Mouse (Mus musculus): Measurements from ENCODE around the gene Prkar1b.

DNA sequence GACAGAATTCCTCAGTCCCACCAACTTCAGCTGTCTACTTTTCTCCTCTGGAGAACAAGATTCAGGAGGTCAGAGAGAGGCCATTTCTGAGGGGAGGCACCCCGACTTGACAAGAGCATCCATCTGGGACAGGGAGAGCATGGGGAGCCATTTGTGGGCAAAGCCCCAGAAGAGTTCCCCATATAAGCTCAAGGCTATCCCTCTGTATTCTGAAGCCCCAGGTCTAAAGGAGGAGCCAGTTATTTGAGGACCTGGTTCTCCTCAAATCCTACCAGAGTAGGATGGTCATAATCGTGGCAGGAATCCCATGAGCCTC lies 30.9 kb downstream of the Prkar1b start:
- TF ChIP-seq GATA1 (IDR thresholded peaks at IDR 0.05; ENCODE audit: borderline replicate concordance, low read length): no peak
- TF ChIP-seq FLI1 (IDR thresholded peaks at IDR 0.05; ENCODE audit: low read length): no peak
